Mouse (Mus musculus): ENCODE results near the gene Gm9602. TPM values are rescaled to one million over a fixed set of nuclear protein-coding genes. Genes with fewer than 3 reads are reported as not detected.
"Not testable (repeated sequence)": the region's sequence is repeated elsewhere in the genome, so short reads cannot be mapped to it uniquely, and the experiment has no call there.

The Gm9602 gene
- not detected in 2 replicates for polyA plus RNA-seq (2014; fragmentation: Nextera tagmentation; extraction: Ambion mirVana)

GRCm38 (mm10) chr14:4776037-4776436 lies at the start of gene Gm9602:
Gene Gm9602, plus strand, starts transcription at chr14:4776337.
- not testable (repeated sequence) for ATAC-seq (ENCODE audit: insufficient number of reproducible peaks, insufficient read depth, low FRiP score, low read depth); H3K4me2 ChIP-seq (replicated peaks; ENCODE audit: low read depth, low read length); H3K36me3 ChIP-seq (ENCODE audit: control insufficient read depth, insufficient read depth, low read length); H3K9me3 ChIP-seq (ENCODE audit: control insufficient read depth, low read depth, low read length); H3K4me3 ChIP-seq (ENCODE audit: low read depth, low read length); H3K27ac ChIP-seq (ENCODE audit: low read length); H3K4me1 ChIP-seq (ENCODE audit: control insufficient read depth, insufficient read depth, low read length); H3K27me3 ChIP-seq (ENCODE audit: control insufficient read depth, insufficient read depth, low read length); H3K9ac ChIP-seq (replicated peaks; ENCODE audit: low read depth, low read length)
- no CpG with 5 or more reads among the region's 2 CpGs for WGBS

- not testable (repeated sequence) for H3K27ac ChIP-seq (ENCODE audit: low read length); ATAC-seq (ENCODE audit: insufficient number of reproducible peaks, insufficient read depth, low FRiP score, low read depth); H3K4me3 ChIP-seq (ENCODE audit: low read depth, low read length); H3K9ac ChIP-seq (replicated peaks; ENCODE audit: low read depth, low read length); H3K9me3 ChIP-seq (ENCODE audit: control insufficient read depth, low read depth, low read length); H3K36me3 ChIP-seq (ENCODE audit: control insufficient read depth, insufficient read depth, low read length); H3K27me3 ChIP-seq (ENCODE audit: control insufficient read depth, insufficient read depth, low read length); H3K4me1 ChIP-seq (ENCODE audit: control insufficient read depth, insufficient read depth, low read length); H3K4me2 ChIP-seq (replicated peaks; ENCODE audit: low read depth, low read length)
- 82% methylated on average over 6 of the region's 6 CpGs for WGBS
Observed at GRCm38 (mm10) chr14:4806421-4806820, 30.3 kb downstream of the Gm9602 start.

- not testable (repeated sequence) for H3K27ac ChIP-seq (ENCODE audit: low read length); H3K27me3 ChIP-seq (ENCODE audit: control insufficient read depth, insufficient read depth, low read length); H3K36me3 ChIP-seq (ENCODE audit: control insufficient read depth, insufficient read depth, low read length); H3K9me3 ChIP-seq (ENCODE audit: control insufficient read depth, low read depth, low read length); H3K4me3 ChIP-seq (ENCODE audit: low read depth, low read length); H3K9ac ChIP-seq (replicated peaks; ENCODE audit: low read depth, low read length); ATAC-seq (ENCODE audit: insufficient number of reproducible peaks, insufficient read depth, low FRiP score, low read depth); H3K4me2 ChIP-seq (replicated peaks; ENCODE audit: low read depth, low read length); H3K4me1 ChIP-seq (ENCODE audit: control insufficient read depth, insufficient read depth, low read length)
- 84% methylated on average over 4 of the region's 7 CpGs for WGBS
Observed at GRCm38 (mm10) chr14:4821950-4822349, 45.8 kb downstream of the Gm9602 start.

Other genes with a start within 250 kb of the Gm9602 start
- not detected in 2 replicates for gene Gm3047, start 220.9 kb upstream of the Gm9602 start, polyA plus RNA-seq (2014; fragmentation: Nextera tagmentation; extraction: Ambion mirVana)
- not detected in 2 replicates for gene Gm8159, start 144.0 kb upstream of the Gm9602 start, polyA plus RNA-seq (2014; fragmentation: Nextera tagmentation; extraction: Ambion mirVana)
- not detected in 2 replicates for gene Gm3239, start 112.1 kb upstream of the Gm9602 start, polyA plus RNA-seq (2014; fragmentation: Nextera tagmentation; extraction: Ambion mirVana)
- gene Gm7876, start 67.1 kb upstream of the Gm9602 start, polyA plus RNA-seq (2014; fragmentation: Nextera tagmentation; extraction: Ambion mirVana), result not detected in 2 replicates
- gene Gm3252, start 49.6 kb upstream of the Gm9602 start, polyA plus RNA-seq (2014; fragmentation: Nextera tagmentation; extraction: Ambion mirVana), result 0.27 TPM in 1 of 2 replicates, not detected in the other
- not detected in 2 replicates for gene Gm3269, start 61.8 kb downstream of the Gm9602 start, polyA plus RNA-seq (2014; fragmentation: Nextera tagmentation; extraction: Ambion mirVana)
- 0.52 TPM in 1 of 2 replicates, not detected in the other for gene Gm3264, start 79.2 kb downstream of the Gm9602 start, polyA plus RNA-seq (2014; fragmentation: Nextera tagmentation; extraction: Ambion mirVana)
- not detected in 2 replicates for gene Gm3278, start 116.1 kb downstream of the Gm9602 start, polyA plus RNA-seq (2014; fragmentation: Nextera tagmentation; extraction: Ambion mirVana)
- gene Gm8297, start 207.6 kb downstream of the Gm9602 start, polyA plus RNA-seq (2014; fragmentation: Nextera tagmentation; extraction: Ambion mirVana), result not detected in 2 replicates
- gene Gm3298, start 239.6 kb downstream of the Gm9602 start, polyA plus RNA-seq (2014; fragmentation: Nextera tagmentation; extraction: Ambion mirVana), result 0.82 TPM in 1 of 2 replicates, not detected in the other